Mouse (Mus musculus) thymus, adult 2 months (tissue): Measurements from ENCODE around the gene Mdga1.

Source experiments
- CTCF ChIP-seq: fragments of 200-500 bp; IDR thresholded peaks from 2 replicates; pipeline ENCODE4 v1.5.1; 2012; ENCODE audit warnings: mild to moderate bottlenecking, control low read depth, low read length, moderate library complexity, borderline replicate concordance; ENCODE audit not compliant: control insufficient read depth, poor library complexity, insufficient read depth; ENCODE audit errors: extremely low read depth
- POLR2A ChIP-seq: fragments of 200-500 bp; IDR thresholded peaks from 2 replicates; pipeline ENCODE4 v1.6.1; 2012; ENCODE audit warnings: mild to moderate bottlenecking, low read length, control low read depth, moderate library complexity; ENCODE audit not compliant: control insufficient read depth, poor library complexity, insufficient read depth; ENCODE audit errors: extremely low read depth

- TF ChIP-seq POLR2A, result no peak
- no peak for TF ChIP-seq CTCF
Measured at GRCm38 (mm10) chr17:29884596-29884995, 85.3 kb downstream of the Mdga1 start.
